Mouse (Mus musculus) adipocyte (in vitro differentiated cells): ENCODE data around the gene Vmn2r4.
"Not testable (repeated sequence)": the region's sequence is repeated elsewhere in the genome, so short reads cannot be mapped to it uniquely, and the experiment has no call there.

Source experiments
- DNase-seq: peaks from one replicate; pipeline ENCODE4 v3.0.0-alpha.2; 2016; ENCODE audit warnings: low spot score

Vmn2r4 gene

DNA sequence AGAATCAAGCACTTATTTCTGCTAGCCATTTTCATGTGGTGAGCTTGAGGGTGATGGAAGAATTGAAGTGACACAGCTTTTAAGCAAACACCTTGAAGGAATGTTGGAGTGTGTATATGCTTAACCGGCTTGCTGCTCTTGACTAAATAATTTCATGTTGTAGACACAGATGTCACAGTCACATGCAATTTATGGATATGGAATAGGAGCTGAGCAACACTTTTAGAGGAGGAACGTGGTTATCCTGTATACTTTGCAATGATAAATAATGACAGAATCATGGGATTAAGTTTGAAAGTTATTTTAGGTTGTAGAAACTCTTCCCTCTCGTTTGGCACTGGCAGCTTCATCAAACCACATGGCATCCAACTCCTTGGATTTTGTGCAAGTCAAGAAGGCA lies at the start of gene Vmn2r4:
TSS of gene Vmn2r4 (minus strand) at position 101 of the 400 bp plus-strand sequence.
- DNase-seq, result not testable (repeated sequence)

GRCm38 (mm10) chr3:64434261-64434660 lies 19.1 kb upstream of the Vmn2r4 start:
- not testable (repeated sequence) for DNase-seq

GRCm38 (mm10) chr3:64428117-64428798 lies 13.1 kb upstream of the Vmn2r4 start:
- not testable (repeated sequence) for DNase-seq

DNA sequence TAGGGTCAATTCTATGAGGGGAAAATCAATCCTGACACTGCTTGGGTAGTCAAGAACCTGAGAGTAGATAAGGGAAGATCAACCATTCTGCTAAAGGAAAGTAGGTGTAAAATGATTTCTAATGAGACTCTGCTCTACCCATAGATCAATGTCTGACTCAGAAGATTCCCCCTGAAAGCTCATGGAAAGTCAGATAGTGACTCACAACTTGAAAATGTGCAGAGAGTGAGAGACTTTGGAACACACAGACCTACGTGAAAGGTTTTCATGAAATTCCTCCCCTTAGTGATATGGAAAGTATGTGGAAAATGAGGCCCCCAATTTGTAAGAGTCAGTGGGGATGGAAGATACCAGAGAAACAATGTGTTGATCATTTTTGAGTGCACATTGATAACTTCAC lies 7.0 kb upstream of the Vmn2r4 start:
- DNase-seq, result not testable (repeated sequence)

- DNase-seq, result not testable (repeated sequence)
These were observed 2.3 kb upstream of the Vmn2r4 start for GRCm38 (mm10) chr3:64417477-64417876.

- DNase-seq, result not testable (repeated sequence)
These were observed 915 bp downstream of the Vmn2r4 start for GRCm38 (mm10) chr3:64414253-64414652.

DNA sequence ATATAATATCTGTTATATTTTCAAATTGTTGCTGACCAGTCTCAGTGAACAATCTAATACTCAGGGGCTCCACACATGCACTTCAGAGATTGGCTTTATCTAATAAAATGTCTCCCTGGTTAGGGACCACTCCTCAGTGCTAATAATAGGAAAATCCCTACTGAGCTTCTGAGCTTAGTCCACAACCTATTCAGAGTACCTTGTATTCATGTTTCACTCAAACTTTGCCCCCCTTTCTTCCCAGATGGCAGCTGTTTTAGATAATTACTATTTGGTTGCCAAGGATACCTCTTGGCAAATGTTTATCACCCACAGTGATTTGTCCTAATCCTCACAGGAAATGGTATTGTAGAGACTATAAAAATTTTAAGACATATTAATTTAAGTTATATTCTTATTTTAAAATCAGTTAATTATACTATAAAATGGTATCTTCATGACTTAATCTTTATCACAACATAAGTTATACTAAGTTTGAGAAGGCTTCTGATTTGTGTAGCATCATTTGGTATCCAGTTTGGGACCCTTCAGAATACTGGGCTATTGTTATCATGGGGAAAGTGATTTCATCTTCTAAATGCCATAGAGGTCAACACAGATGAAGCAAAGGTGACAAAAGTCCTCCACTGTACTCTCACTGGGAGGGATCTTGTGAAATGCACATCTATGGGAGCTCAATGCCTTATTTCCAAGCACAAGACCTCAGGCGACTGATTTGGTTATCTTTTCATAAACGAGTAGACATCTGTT lies 55.7 kb downstream of the Vmn2r4 start:
- DNase-seq, result no peak
